Mouse (Mus musculus) limb, embryonic 11.5 days (tissue): ENCODE measurements at regions not wholly inside any gene's neighbourhood (a gene's known extent, or its start where the extent isn't known, plus 50 kb on each side); places are given as distances from the start of the nearest gene placed in this dataset.
A peak's percentile ranks its signal among the peaks of the same experiment; 100 is the strongest.

ENCODE experiments used
- ATAC-seq: fragments of 200-750 bp; cut with Nextera tagmentation; 2 replicates; pipeline ENCODE4 v1.8.0; 2017; ENCODE audit warnings: low read depth; ENCODE audit not compliant: insufficient number of reproducible peaks, low FRiP score, low TSS enrichment
- DNase-seq: peaks from one replicate; pipeline ENCODE4 v3.0.0-alpha.2; 2015; ENCODE audit warnings: low spot score
- H3K27ac ChIP-seq: fragments of 300-500 bp; sonication (generic); replicated peaks from 2 replicates; pipeline ENCODE4 v1.5.1; 2014; ENCODE audit warnings: low read depth, mild to moderate bottlenecking, low read length
- H3K27me3 ChIP-seq: fragments of 300-500 bp; sonication (generic); 2 replicates; pipeline ENCODE4 v1.6.1; 2014; ENCODE audit warnings: mild to moderate bottlenecking, low read length, mixed read lengths; ENCODE audit not compliant: control insufficient read depth, insufficient read depth
- H3K36me3 ChIP-seq: fragments of 300-500 bp; sonication (generic); 2 replicates; pipeline ENCODE4 v1.6.1; 2014; ENCODE audit warnings: mild to moderate bottlenecking, low read length, moderate library complexity, mixed read lengths; ENCODE audit not compliant: control insufficient read depth, insufficient read depth
- H3K4me1 ChIP-seq: fragments of 300-500 bp; sonication (generic); 2 replicates; pipeline ENCODE4 v1.6.1; 2014; ENCODE audit warnings: low read length, mixed read lengths; ENCODE audit not compliant: control insufficient read depth, insufficient read depth
- H3K4me2 ChIP-seq: fragments of 300-500 bp; sonication (generic); 2 replicates; pipeline ENCODE4 v1.6.1; 2014; ENCODE audit warnings: low read depth, mild to moderate bottlenecking, moderate library complexity; ENCODE audit not compliant: severe bottlenecking
- H3K4me3 ChIP-seq: fragments of 300-500 bp; sonication (generic); 2 replicates; pipeline ENCODE4 v1.5.1; 2014; ENCODE audit warnings: low read depth, low read length
- H3K9ac ChIP-seq: fragments of 300-500 bp; sonication (generic); 2 replicates; pipeline ENCODE4 v1.6.1; 2014; ENCODE audit warnings: mild to moderate bottlenecking, low read length
- H3K9me3 ChIP-seq: fragments of 300-500 bp; sonication (generic); 2 replicates; pipeline ENCODE4 v1.6.1; 2016; ENCODE audit warnings: low read length; ENCODE audit not compliant: control insufficient read depth
- WGBS: fragments of 180-500 bp; shearing (Covaris S2); extraction: QIAGEN DNeasy Blood & Tissue Kit; methylation state at CpG from one replicate; pipeline ENCODE4 v1.1.7; 2014; 5-methylcytosine and 5-hydroxymethylcytosine counted together

DNA sequence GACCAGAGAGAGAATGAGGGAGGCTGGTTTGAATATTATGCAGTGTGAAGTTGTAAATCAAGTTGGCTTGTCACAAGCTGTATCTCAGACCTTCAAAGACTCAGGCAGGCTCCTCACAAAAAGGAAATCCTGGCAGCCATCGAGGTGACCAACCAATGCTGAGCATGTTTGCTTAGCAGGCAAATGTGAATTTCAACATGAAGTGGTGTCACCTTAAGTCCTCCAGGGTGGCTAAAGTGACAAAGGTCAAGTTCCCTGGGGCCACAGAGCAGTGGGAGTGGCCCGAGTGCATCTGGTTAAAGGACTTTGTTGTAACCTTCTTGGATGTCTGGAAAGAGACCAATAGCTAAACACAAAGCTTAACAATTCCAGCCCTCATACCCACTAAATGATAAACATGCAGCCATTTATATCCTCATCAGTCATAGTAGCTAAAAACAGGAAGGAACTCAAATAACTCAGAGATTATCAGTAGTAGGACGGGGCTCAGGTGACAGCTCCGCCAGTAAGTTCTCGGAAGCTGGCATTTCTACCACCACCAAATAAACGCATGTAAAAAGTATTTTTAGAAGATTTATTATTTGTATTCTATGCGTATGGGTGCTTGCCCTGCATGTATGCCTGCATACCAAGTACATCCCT, 258.6 kb upstream of the Stt3b start:
- DNase-seq (no peak), ATAC-seq (no peak)
- Histone ChIP-seq H3K4me3 (no peak overlapping the region), H3K9ac (no peak overlapping the region), H3K27me3 (no peaks in the 10 kb centered on the region), H3K9me3 (no peaks in the 10 kb centered on the region), H3K27ac (no peak overlapping the region), H3K4me1 (no peaks in the 10 kb centered on the region), H3K36me3 (no peaks in the 10 kb centered on the region), H3K4me2 (no peak overlapping the region)
- 67% methylated on average over 7 of the region's 7 CpGs for whole genome bisulfite sequencing

GRCm38 (mm10) chr9:115570998-115571397, 260.8 kb upstream of the Stt3b start:
- Histone ChIP-seq H3K4me1 (no peaks in the 10 kb centered on the region), H3K36me3 (no peaks in the 10 kb centered on the region), H3K9me3 (no peaks in the 10 kb centered on the region), H3K9ac (no peak overlapping the region), H3K27ac (no peak overlapping the region), H3K4me3 (no peak overlapping the region), H3K4me2 (no peak overlapping the region), H3K27me3 (no peaks in the 10 kb centered on the region)
- DNase-seq (no peak), ATAC-seq (no peak)
- 91% methylated on average over 4 of the region's 4 CpGs for WGBS

GRCm38 (mm10) chr9:115581116-115581515, 270.9 kb upstream of the Stt3b start:
- no peak overlapping the region for H3K27ac ChIP-seq

GRCm38 (mm10) chr9:115583548-115583947, 273.3 kb upstream of the Stt3b start:
- DNase-seq (no peak), ATAC-seq (no peak)
- H3K4me3 ChIP-seq: no peak overlapping the region
- WGBS: 86% methylated on average over 11 of the region's 11 CpGs
- no peaks in the 10 kb centered on the region for H3K36me3 ChIP-seq
- no peaks in the 10 kb centered on the region for H3K9me3 ChIP-seq
- peaks cover 7% of the 10 kb centered on the region; the same call in 1 of the 2 replicates for H3K4me1 ChIP-seq
- H3K4me2 ChIP-seq: no peak overlapping the region
- H3K27ac ChIP-seq: no peak overlapping the region
- H3K27me3 ChIP-seq: no peaks in the 10 kb centered on the region
- H3K9ac ChIP-seq: no peak overlapping the region

More at GRCm38 (mm10) chr9:115581116-115581515, 270.9 kb upstream of the Stt3b start:
- peak; percentile 34 for DNase-seq
- H3K27me3 ChIP-seq: no peaks in the 10 kb centered on the region
- H3K9me3 ChIP-seq: peaks cover 2% of the 10 kb centered on the region; the same call in 1 of the 2 replicates
- H3K4me2 ChIP-seq: no peak overlapping the region
- H3K9ac ChIP-seq: no peak overlapping the region
- no peak for ATAC-seq
- no peak overlapping the region for H3K4me3 ChIP-seq
- no peaks in the 10 kb centered on the region for H3K36me3 ChIP-seq
- 46% methylated on average over 3 of the region's 3 CpGs for WGBS
- peaks cover 5% of the 10 kb centered on the region; the same call in 1 of the 2 replicates for H3K4me1 ChIP-seq

DNA sequence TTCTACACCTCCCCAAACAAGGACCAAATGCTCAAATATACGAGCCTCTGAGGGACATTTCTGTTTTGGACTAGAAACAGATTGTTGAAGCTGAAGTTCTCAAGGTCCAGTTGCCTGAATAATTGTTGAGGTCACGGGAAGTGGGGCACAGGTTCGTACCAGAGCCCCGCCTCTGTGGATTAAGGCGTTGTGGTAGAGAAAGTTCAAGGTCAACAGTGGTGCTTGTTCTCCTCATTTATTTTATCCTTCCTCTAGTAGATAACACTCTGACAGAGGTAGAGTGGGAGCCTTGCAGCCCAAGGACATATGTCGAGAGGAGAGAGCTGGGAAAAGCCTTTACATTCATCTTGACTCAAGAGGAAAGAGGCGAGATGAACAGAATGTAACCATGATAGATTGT, 274.7 kb upstream of the Stt3b start:
- ATAC-seq (no peak), DNase-seq (no peak)
- H3K27me3 ChIP-seq: no peaks in the 10 kb centered on the region
- no peaks in the 10 kb centered on the region for H3K9me3 ChIP-seq
- peaks cover 7% of the 10 kb centered on the region; the same call in 1 of the 2 replicates for H3K4me1 ChIP-seq
- H3K27ac ChIP-seq: no peak overlapping the region
- H3K4me3 ChIP-seq: no peak overlapping the region
- no peak overlapping the region for H3K9ac ChIP-seq
- WGBS: 78% methylated on average over 7 of the region's 7 CpGs
- H3K36me3 ChIP-seq: no peaks in the 10 kb centered on the region
- no peak overlapping the region for H3K4me2 ChIP-seq

DNA sequence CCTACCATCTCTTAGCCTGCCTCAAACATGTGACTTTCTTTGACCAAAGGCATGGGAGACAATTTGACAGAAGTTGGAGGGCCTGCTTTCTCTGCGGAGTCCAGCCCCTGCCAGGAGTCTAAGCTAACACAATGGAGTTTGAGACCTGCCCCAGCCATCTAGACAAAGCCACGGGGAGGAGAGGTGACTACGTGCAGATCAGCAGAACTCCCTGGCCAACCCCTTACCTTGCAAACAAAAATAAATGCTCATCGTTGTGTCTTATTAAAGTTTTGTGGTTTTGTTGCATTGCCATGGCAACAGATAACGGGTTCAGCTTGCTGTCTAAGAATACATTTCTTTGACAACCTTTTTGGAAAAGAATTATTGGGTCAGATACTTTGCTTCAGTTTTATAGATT, 282.2 kb upstream of the Stt3b start:
- H3K36me3 ChIP-seq: no peaks in the 10 kb centered on the region
- no peak overlapping the region for H3K4me3 ChIP-seq
- H3K27ac ChIP-seq: no peak overlapping the region
- H3K9me3 ChIP-seq: no peaks in the 10 kb centered on the region
- no peaks in the 10 kb centered on the region for H3K27me3 ChIP-seq
- H3K9ac ChIP-seq: no peak overlapping the region
- ATAC-seq (no peak), DNase-seq (no peak)
- no peaks in the 10 kb centered on the region for H3K4me1 ChIP-seq
- no peak overlapping the region for H3K4me2 ChIP-seq
- 85% methylated on average over 5 of the region's 5 CpGs for WGBS

GRCm38 (mm10) chr9:115600228-115600627, 290.0 kb upstream of the Stt3b start:
- DNase-seq (no peak), ATAC-seq (no peak)
- no peak overlapping the region for H3K27ac ChIP-seq
- H3K4me3 ChIP-seq: no peak overlapping the region
- no peaks in the 10 kb centered on the region for H3K36me3 ChIP-seq
- no peak overlapping the region for H3K4me2 ChIP-seq
- no peaks in the 10 kb centered on the region for H3K27me3 ChIP-seq
- 89% methylated on average over 9 of the region's 9 CpGs for WGBS
- no peak overlapping the region for H3K9ac ChIP-seq
- H3K9me3 ChIP-seq: no peaks in the 10 kb centered on the region; the same call in 1 of the 2 replicates
- H3K4me1 ChIP-seq: no peaks in the 10 kb centered on the region

DNA sequence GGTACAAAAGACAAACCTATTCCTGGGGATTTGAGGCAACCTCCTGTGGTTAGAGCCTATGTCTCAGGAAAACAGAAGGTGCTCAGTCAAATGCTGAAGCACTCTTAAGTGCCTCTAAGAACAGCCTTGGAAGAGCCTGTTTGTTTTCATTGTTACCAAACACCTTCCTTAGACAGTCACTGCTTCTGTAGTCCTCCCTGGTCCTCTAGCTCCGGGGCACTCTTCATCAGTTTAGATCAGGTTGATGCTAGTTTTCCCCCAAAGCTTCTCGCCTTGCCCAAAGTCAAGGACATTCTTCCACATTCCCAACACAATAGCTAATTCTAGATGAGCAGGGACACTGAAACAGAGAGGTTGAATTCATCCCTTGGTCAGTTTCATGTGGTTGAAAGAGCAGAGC, 290.6 kb upstream of the Stt3b start:
- no peak overlapping the region for H3K4me3 ChIP-seq
- no peaks in the 10 kb centered on the region for H3K4me1 ChIP-seq
- H3K9me3 ChIP-seq: no peaks in the 10 kb centered on the region; the same call in 1 of the 2 replicates
- H3K27ac ChIP-seq: no peak overlapping the region
- no peaks in the 10 kb centered on the region for H3K27me3 ChIP-seq
- no peak for ATAC-seq
- no peaks in the 10 kb centered on the region for H3K36me3 ChIP-seq
- no peak for DNase-seq
- no peak overlapping the region for H3K9ac ChIP-seq
- WGBS: 91% methylated on average over 2 of the region's 2 CpGs
- no peak overlapping the region for H3K4me2 ChIP-seq

DNA sequence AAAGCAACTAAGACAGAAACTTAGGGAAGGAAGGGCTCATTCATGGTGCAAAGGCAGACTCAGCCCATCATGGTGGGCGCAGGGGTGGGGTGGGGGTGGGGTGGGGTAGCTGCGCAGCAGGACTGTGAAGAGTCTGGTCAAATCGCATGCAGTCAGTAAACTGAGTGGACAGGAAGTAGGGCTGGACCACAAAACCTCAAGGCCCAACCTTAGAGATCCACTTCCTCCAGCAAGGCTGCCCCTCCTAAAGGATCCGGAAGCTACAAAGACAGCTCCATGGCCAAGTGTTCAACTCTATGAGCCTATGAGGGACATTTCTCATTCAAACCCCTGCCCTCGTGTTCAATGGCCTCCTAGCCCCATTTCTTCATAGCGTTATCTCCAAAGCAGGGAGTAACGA, 292.6 kb upstream of the Stt3b start:
- Histone ChIP-seq H3K36me3 (no peaks in the 10 kb centered on the region), H3K4me3 (no peak overlapping the region), H3K27ac (no peak overlapping the region), H3K27me3 (no peaks in the 10 kb centered on the region), H3K4me1 (no peaks in the 10 kb centered on the region), H3K9ac (no peak overlapping the region), H3K9me3 (no peaks in the 10 kb centered on the region; the same call in 1 of the 2 replicates), H3K4me2 (no peak overlapping the region)
- WGBS: 96% methylated on average over 7 of the region's 7 CpGs
- no peak for DNase-seq
- ATAC-seq: no peak
